Comparison of ENCODE assay signal across 8 mouse cellular contexts in genomic region chr16:23898840-23899239, GRCm38 (mm10). TPM values are rescaled to one million over a fixed set of nuclear protein-coding genes. Genes with fewer than 3 reads are reported as not detected.
DNase-seq lines count a peak whose midpoint lies in the region; ATAC-seq and TF ChIP-seq lines count a peak whose summit lies in the region.

No protein-coding gene starts in this region.

- peak; percentile 83 for ATAC-seq in forebrain, embryonic 12.5 days (ENCODE audit: low FRiP score)
- no peak for ATAC-seq in heart, postnatal 0 days (ENCODE audit: insufficient read depth, low read depth)
- no peak for ATAC-seq in liver, embryonic 15.5 days (ENCODE audit: insufficient read depth)
- peak; percentile 88 for ATAC-seq in neural tube, embryonic 12.5 days (ENCODE audit: low FRiP score, low read depth)
- peak; percentile 69 for ATAC-seq in stomach, postnatal 0 days (ENCODE audit: low FRiP score, low TSS enrichment)

- peaks cover 11% of the 10 kb centered on the region; the same call in 1 of the 2 replicates for H3K27me3 ChIP-seq in forebrain, embryonic 12.5 days
- H3K27me3 ChIP-seq in heart, postnatal 0 days (ENCODE audit: control insufficient read depth, insufficient read depth, low read length): peaks cover 4% of the 10 kb centered on the region; the same call in 1 of the 2 replicates
- 0 out of 2 replicates have a peak, but pooled peaks cover 3% of the 10 kb centered on the region for H3K27me3 ChIP-seq in liver, embryonic 15.5 days
- H3K27me3 ChIP-seq in neural tube, embryonic 12.5 days (replicated peaks): 0 out of 2 replicates have a peak, but pooled peaks cover 4% of the 10 kb centered on the region
- 0 out of 2 replicates have a peak, but pooled peaks cover 3% of the 10 kb centered on the region for H3K27me3 ChIP-seq in stomach, postnatal 0 days (ENCODE audit: control insufficient read depth, insufficient read depth, low read length)

- H3K4me3 ChIP-seq in forebrain, embryonic 12.5 days (replicated peaks): no peak overlapping the region
- H3K4me3 ChIP-seq in heart, postnatal 0 days (ENCODE audit: low read depth, low read length): no peak overlapping the region
- no peak overlapping the region for H3K4me3 ChIP-seq in liver, embryonic 15.5 days (replicated peaks)
- no peak overlapping the region for H3K4me3 ChIP-seq in neural tube, embryonic 12.5 days
- no peak overlapping the region for H3K4me3 ChIP-seq in stomach, postnatal 0 days (ENCODE audit: low read depth, low read length)

- peaks cover 13% of the 10 kb centered on the region for H3K4me1 ChIP-seq in forebrain, embryonic 12.5 days
- peaks cover 4% of the 10 kb centered on the region; the same call in 1 of the 2 replicates for H3K4me1 ChIP-seq in heart, postnatal 0 days (ENCODE audit: control insufficient read depth, insufficient read depth)
- H3K4me1 ChIP-seq in liver, embryonic 15.5 days (replicated peaks): no peaks in the 10 kb centered on the region
- peaks cover 10% of the 10 kb centered on the region; the same call in 1 of the 2 replicates for H3K4me1 ChIP-seq in neural tube, embryonic 12.5 days
- H3K4me1 ChIP-seq in stomach, postnatal 0 days (replicated peaks; ENCODE audit: control insufficient read depth, insufficient read depth): no peaks in the 10 kb centered on the region

- H3K4me2 ChIP-seq in forebrain, embryonic 12.5 days: peak overlapping the region; percentile 50
- peak overlapping the region; percentile 59 for H3K4me2 ChIP-seq in heart, postnatal 0 days (ENCODE audit: low read depth, low read length)
- H3K4me2 ChIP-seq in liver, embryonic 15.5 days: peak overlapping the region; percentile 33
- peak overlapping the region; percentile 55 for H3K4me2 ChIP-seq in neural tube, embryonic 12.5 days (replicated peaks)
- peak overlapping the region; percentile 44; the same call in 1 of the 2 replicates for H3K4me2 ChIP-seq in stomach, postnatal 0 days (replicated peaks; ENCODE audit: low read depth)

- peak; percentile 79 for TF ChIP-seq CTCF in heart, postnatal 0 days (IDR thresholded peaks at IDR 0.05; ENCODE audit: low read depth)
- TF ChIP-seq CTCF in stomach, postnatal 0 days (IDR thresholded peaks at IDR 0.05; ENCODE audit: low read depth): peak; percentile 89

- H3K27ac ChIP-seq in forebrain, embryonic 12.5 days: no peak overlapping the region
- H3K27ac ChIP-seq in heart, postnatal 0 days (ENCODE audit: low read depth): no peak overlapping the region
- no peak overlapping the region for H3K27ac ChIP-seq in liver, embryonic 15.5 days (replicated peaks)
- no peak overlapping the region for H3K27ac ChIP-seq in neural tube, embryonic 12.5 days
- no peak overlapping the region for H3K27ac ChIP-seq in stomach, postnatal 0 days (replicated peaks)

- no peak for TF ChIP-seq EP300 in heart, postnatal 0 days (IDR thresholded peaks at IDR 0.05; ENCODE audit: low read depth)
- no peak for TF ChIP-seq EP300 in stomach, postnatal 0 days (optimal IDR thresholded peaks at IDR 0.05)

- 13% methylated on average over 12 of the region's 12 CpGs for WGBS in forebrain, embryonic 12.5 days
- 8% methylated on average over 12 of the region's 12 CpGs for WGBS in heart, postnatal 0 days
- WGBS in liver, embryonic 15.5 days (ENCODE audit: insufficient replicate concordance): 10% methylated on average over 12 of the region's 12 CpGs
- 13% methylated on average over 12 of the region's 12 CpGs for WGBS in neural tube, embryonic 12.5 days
- WGBS in stomach, postnatal 0 days: 13% methylated on average over 12 of the region's 12 CpGs

- DNase-seq in B cell, adult 2 months: peak; percentile 79 to 80
- DNase-seq in brain, embryonic 18.5 days (ENCODE audit: low read depth, low spot score): peak; percentile 66
- DNase-seq in heart, postnatal 0 days (ENCODE audit: low spot score): peak; percentile 76
- DNase-seq in kidney, postnatal 36 days: peak; percentile 70 to 91
- DNase-seq in stomach, postnatal 0 days (ENCODE audit: low spot score): peak; percentile 81

- H3K9me3 ChIP-seq in forebrain, embryonic 12.5 days: no peaks in the 10 kb centered on the region
- no peaks in the 10 kb centered on the region for H3K9me3 ChIP-seq in heart, postnatal 0 days (replicated peaks; ENCODE audit: control insufficient read depth, low read length)
- no peaks in the 10 kb centered on the region for H3K9me3 ChIP-seq in liver, embryonic 15.5 days (replicated peaks)
- no peaks in the 10 kb centered on the region for H3K9me3 ChIP-seq in neural tube, embryonic 12.5 days
- no peaks in the 10 kb centered on the region for H3K9me3 ChIP-seq in stomach, postnatal 0 days (ENCODE audit: control insufficient read depth, low read length)

- H3K36me3 ChIP-seq in forebrain, embryonic 12.5 days (replicated peaks): no peaks in the 10 kb centered on the region
- no peaks in the 10 kb centered on the region for H3K36me3 ChIP-seq in heart, postnatal 0 days (replicated peaks; ENCODE audit: control insufficient read depth, insufficient read depth, low read length)
- H3K36me3 ChIP-seq in liver, embryonic 15.5 days (replicated peaks): no peaks in the 10 kb centered on the region
- H3K36me3 ChIP-seq in neural tube, embryonic 12.5 days: no peaks in the 10 kb centered on the region
- H3K36me3 ChIP-seq in stomach, postnatal 0 days (ENCODE audit: control insufficient read depth, insufficient read depth, low read length): no peaks in the 10 kb centered on the region

- no peak overlapping the region for H3K9ac ChIP-seq in forebrain, embryonic 12.5 days
- H3K9ac ChIP-seq in heart, postnatal 0 days (replicated peaks; ENCODE audit: low read depth, low read length): no peak overlapping the region
- H3K9ac ChIP-seq in liver, embryonic 15.5 days: no peak overlapping the region
- H3K9ac ChIP-seq in neural tube, embryonic 12.5 days: no peak overlapping the region
- no peak overlapping the region for H3K9ac ChIP-seq in stomach, postnatal 0 days (ENCODE audit: low read length)

RNA-seq across cellular contexts. Expression of gene Sst, which starts 8.1 kb away (rescaled TPM):
- 43.4 and 45.5 TPM in 2 replicates for polyA plus RNA-seq in forebrain, embryonic 12.5 days (2016; fragmentation: Nextera tagmentation; extraction: Ambion mirVana)
- 5.5 TPM in 1 of 2 replicates, not detected in the other for total RNA-seq in heart, postnatal 0 days (2014; rRNA removed; ENCODE audit: low replicate concordance)
- polyA plus RNA-seq in heart, postnatal 0 days (2015; fragmentation: Nextera tagmentation; extraction: Ambion mirVana): not detected in 2 replicates
- polyA plus RNA-seq in liver, embryonic 15.5 days (2015; fragmentation: Nextera tagmentation; extraction: Ambion mirVana): 0.13 and 0.45 TPM in 2 replicates
- polyA plus RNA-seq in neural tube, embryonic 12.5 days (2016; fragmentation: Nextera tagmentation; extraction: Ambion mirVana): 139 and 140 TPM in 2 replicates
- polyA plus RNA-seq in stomach, postnatal 0 days (2015; fragmentation: Nextera tagmentation; extraction: Ambion mirVana): 63.4 and 63.9 TPM in 2 replicates

RNA-seq across cellular contexts. Expression of gene Rtp2, which starts 33.4 kb away (rescaled TPM):
- 0.29 and 0.83 TPM in 2 replicates for polyA plus RNA-seq in forebrain, embryonic 12.5 days (2016; fragmentation: Nextera tagmentation; extraction: Ambion mirVana)
- not detected in 2 replicates for total RNA-seq in heart, postnatal 0 days (2014; rRNA removed; ENCODE audit: low replicate concordance)
- not detected in 2 replicates for polyA plus RNA-seq in heart, postnatal 0 days (2015; fragmentation: Nextera tagmentation; extraction: Ambion mirVana)
- not detected in 2 replicates for polyA plus RNA-seq in liver, embryonic 15.5 days (2015; fragmentation: Nextera tagmentation; extraction: Ambion mirVana)
- not detected in 2 replicates for polyA plus RNA-seq in neural tube, embryonic 12.5 days (2016; fragmentation: Nextera tagmentation; extraction: Ambion mirVana)
- polyA plus RNA-seq in stomach, postnatal 0 days (2015; fragmentation: Nextera tagmentation; extraction: Ambion mirVana): not detected in 2 replicates

Comparison
In these comparisons a context has a peak if more than half of its experiments do, and no peak if none do; other contexts are left out.
1. ATAC-seq: peak in forebrain, embryonic 12.5 days (single experiment), neural tube, embryonic 12.5 days (single experiment) and stomach, postnatal 0 days (single experiment); none in heart, postnatal 0 days (single experiment) and liver, embryonic 15.5 days (single experiment).
2. RNA of gene Sst, which starts 8.1 kb away (polyA plus RNA-seq): 139 to 140 TPM in neural tube, embryonic 12.5 days, 63.4 to 63.9 TPM in stomach, postnatal 0 days and 43.4 to 45.5 TPM in forebrain, embryonic 12.5 days; 0.13 to 0.45 TPM in liver, embryonic 15.5 days and not detected in heart, postnatal 0 days; every median in the first group is over 10 times any median in the second.
3. Peak in every context shown above with its lines, with median percentiles within 50 percentile points of each other: DNase-seq and H3K4me2 ChIP-seq.